Mouse (Mus musculus) retina, adult 2 months (tissue): Measurements from ENCODE around the gene Adk.

ENCODE experiments used
- DNase-seq: peaks from one replicate; pipeline ENCODE4 v3.0.0-alpha.2; 2012; ENCODE audit warnings: low read depth, low spot score

Gene Adk

GRCm38 (mm10) chr14:21275786-21276185, 223.4 kb downstream of the Adk start:
- DNase-seq: no peak

- no peak for DNase-seq
Measured at GRCm38 (mm10) chr14:21278290-21278689, 225.9 kb downstream of the Adk start.

- no peak for DNase-seq
Measured at GRCm38 (mm10) chr14:21278907-21279535, 226.6 kb downstream of the Adk start.

GRCm38 (mm10) chr14:21280451-21280850, 228.1 kb downstream of the Adk start:
- no peak for DNase-seq

GRCm38 (mm10) chr14:21281506-21281905, 229.1 kb downstream of the Adk start:
- no peak for DNase-seq

- DNase-seq: no peak
Measured at GRCm38 (mm10) chr14:21284116-21284515, 231.7 kb downstream of the Adk start.

- no peak for DNase-seq
Measured at GRCm38 (mm10) chr14:21284847-21285246, 232.5 kb downstream of the Adk start.

GRCm38 (mm10) chr14:21286274-21286673, 233.9 kb downstream of the Adk start:
- no peak for DNase-seq

GRCm38 (mm10) chr14:21287726-21288442, 235.5 kb downstream of the Adk start:
- no peak for DNase-seq

- DNase-seq: no peak
Measured at GRCm38 (mm10) chr14:21299743-21300142, 247.4 kb downstream of the Adk start.

- no peak for DNase-seq
Measured at GRCm38 (mm10) chr14:21304815-21305214, 252.4 kb downstream of the Adk start.

GRCm38 (mm10) chr14:21308349-21308936, 256.1 kb downstream of the Adk start:
- no peak for DNase-seq

GRCm38 (mm10) chr14:21310530-21310929, 258.2 kb downstream of the Adk start:
- DNase-seq: no peak

GRCm38 (mm10) chr14:21313561-21314342, 261.4 kb downstream of the Adk start:
- DNase-seq: no peak

- no peak for DNase-seq
Measured at GRCm38 (mm10) chr14:21314466-21314865, 262.1 kb downstream of the Adk start.

GRCm38 (mm10) chr14:21334826-21335225, 282.5 kb downstream of the Adk start:
- no peak for DNase-seq

GRCm38 (mm10) chr14:21335691-21336314, 283.4 kb downstream of the Adk start:
- DNase-seq: no peak

GRCm38 (mm10) chr14:21337948-21338347, 285.6 kb downstream of the Adk start:
- DNase-seq: no peak

GRCm38 (mm10) chr14:21341195-21341594, 288.8 kb downstream of the Adk start:
- DNase-seq: no peak

GRCm38 (mm10) chr14:21342984-21343383, 290.6 kb downstream of the Adk start:
- no peak for DNase-seq

- DNase-seq: no peak
Measured at GRCm38 (mm10) chr14:21344896-21345295, 292.5 kb downstream of the Adk start.
